Mouse (Mus musculus) cerebellum, postnatal 14 days (tissue): Measurements from ENCODE around the gene Cdk2.
A peak's percentile ranks its signal among the peaks of the same experiment; 100 is the strongest.
"Not testable (repeated sequence)": the region's sequence is repeated elsewhere in the genome, so short reads cannot be mapped to it uniquely, and the experiment has no call there.

Experiments
- DNase-seq, 2 experiments: peaks; one replicate each; pipeline ENCODE4 v3.0.0; 2021; ENCODE audit warnings: mixed read lengths in 2 of 2

The Cdk2 gene

DNA sequence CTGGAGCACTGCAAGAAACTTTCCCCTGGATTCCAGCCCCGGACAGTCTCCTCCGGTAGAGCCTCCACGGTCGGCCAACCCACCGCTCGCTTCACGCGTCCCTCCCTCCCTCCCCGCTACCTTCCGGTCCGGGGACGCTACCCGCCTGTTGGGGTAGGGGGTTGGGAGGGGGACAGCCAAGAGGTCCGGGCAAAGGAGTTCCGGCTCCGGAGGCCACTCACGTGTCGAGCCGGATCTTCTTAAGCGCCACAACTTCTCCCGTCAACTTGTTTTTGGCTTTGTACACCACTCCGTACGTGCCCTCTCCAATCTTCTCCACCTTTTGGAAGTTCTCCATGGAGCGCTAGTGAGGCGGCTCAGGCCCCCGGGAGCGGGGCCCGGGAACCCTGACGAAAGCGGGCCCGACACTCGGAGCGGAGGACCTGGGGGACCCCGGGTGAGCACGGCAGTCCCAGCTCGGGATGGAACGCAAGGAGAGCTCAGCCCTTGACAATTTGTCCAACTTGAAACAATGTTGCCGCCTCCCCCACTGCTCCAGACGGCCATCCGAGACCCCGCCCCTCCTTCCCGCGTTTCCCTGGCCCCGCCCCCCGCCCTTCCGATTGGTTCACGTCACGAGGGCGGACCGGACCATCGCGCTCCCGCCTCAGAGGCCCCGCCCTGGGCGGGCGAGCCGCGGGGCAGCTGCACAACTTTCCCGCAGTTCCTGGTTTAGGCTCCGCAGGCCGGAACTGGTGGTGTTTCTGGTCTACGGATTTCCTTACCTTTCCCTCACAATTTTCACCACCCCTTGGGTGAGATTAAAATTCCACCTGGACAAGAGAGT lies at the start of gene Cdk2:
Gene Cdk2 (minus strand): TSS at position 541 of the 826 bp plus-strand sequence.
- DNase-seq, result peak; percentile 91 to 92

DNA sequence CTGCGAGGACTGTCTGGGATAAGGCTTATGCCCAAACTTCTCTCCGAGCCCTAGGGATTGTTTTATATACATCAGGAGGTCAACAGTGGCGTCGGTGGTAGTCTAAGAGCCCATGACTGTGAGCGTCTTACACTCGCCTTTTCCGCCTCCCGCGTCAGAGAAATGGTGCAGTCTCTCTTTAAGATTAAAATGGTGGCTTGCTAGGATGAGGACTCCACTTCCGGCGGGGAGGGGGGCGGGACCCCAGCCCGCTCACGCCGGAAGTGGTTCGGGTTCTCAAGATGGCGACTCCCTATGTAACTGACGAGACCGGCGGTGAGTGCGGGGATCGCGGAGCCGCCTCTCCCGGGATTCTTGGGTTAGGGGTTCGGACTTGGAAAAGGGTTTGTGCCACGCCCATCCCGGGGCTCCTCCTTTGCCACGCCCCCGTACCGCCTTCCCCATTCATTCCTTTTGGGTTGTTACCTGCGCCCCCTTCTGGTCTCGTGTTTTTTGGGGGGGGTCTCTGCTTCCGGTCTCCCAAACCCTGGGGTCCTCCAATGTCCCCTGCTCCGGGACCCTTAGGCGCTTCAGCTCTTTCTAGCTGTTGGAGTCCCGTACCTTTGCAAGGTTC lies 43.5 kb upstream of the Cdk2 start:
- DNase-seq, result peak; percentile 86 to 88

DNA sequence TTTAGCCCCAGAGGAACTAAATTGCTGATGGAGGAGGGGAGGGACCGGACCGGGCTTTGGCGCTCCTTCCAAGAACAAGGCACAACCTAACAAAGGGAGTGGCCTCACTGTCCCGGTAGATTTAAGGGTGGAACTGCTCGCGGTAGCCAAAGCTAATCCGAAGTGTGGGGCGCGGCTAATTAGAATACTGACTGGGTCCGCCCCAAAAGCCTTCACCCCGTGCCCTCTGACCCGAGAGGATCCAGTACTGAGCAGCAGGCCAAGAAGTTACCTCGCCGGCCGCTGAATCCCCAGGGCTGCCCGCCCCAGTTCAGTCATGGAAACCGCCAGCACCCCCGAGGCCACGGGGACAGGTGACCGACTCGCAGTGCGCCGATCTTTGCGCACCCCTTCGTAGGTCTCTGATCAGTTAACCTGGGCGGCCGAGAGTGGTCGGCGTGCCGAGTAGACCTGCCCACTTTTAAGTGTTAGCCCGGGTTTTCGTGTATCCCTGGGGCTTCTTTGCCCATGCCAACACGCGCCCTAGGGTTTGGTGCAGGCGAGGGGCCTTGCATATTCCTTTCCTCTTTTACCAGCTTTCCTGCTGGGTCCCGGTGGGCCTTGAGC lies 42.9 kb upstream of the Cdk2 start, which contains the start of gene Pym1:
Gene Pym1 (plus strand): TSS at position 244 of the 606 bp plus-strand sequence.
- peak in 1 of 2 experiments; percentile 66 for DNase-seq

DNA sequence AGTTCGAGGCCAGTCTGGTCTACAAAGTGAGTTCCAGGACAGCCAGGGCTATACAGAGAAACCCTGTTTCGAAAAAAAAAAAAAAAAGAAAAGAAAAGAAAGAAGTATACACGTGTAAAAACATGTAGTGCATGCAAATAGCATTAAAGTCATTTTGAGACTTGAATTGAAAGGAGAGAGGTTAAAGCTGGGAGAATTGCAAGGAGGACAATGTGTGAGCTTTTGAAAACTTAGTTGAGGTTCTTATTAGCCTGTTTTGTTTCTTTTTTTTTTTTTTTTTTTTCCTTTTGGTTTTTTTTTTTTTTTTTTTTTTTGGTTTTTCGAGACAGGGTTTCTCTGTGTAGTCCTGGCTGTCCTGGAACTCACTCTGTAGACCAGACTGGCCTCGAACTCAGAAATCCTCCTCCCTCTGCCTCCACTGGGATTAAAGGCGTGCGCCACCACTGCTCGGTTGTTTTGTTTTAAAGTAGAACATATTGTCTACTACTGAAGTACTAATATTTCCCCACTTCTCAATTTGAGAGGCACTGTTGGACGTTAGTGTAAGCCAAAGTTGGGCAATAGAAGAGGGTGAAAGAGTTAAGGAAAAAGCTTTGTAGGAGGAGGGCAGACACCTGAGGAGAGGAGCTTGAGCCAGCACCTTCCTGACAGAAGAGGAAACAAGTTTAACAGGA lies 42.3 kb upstream of the Cdk2 start:
- DNase-seq, result no peak

DNA sequence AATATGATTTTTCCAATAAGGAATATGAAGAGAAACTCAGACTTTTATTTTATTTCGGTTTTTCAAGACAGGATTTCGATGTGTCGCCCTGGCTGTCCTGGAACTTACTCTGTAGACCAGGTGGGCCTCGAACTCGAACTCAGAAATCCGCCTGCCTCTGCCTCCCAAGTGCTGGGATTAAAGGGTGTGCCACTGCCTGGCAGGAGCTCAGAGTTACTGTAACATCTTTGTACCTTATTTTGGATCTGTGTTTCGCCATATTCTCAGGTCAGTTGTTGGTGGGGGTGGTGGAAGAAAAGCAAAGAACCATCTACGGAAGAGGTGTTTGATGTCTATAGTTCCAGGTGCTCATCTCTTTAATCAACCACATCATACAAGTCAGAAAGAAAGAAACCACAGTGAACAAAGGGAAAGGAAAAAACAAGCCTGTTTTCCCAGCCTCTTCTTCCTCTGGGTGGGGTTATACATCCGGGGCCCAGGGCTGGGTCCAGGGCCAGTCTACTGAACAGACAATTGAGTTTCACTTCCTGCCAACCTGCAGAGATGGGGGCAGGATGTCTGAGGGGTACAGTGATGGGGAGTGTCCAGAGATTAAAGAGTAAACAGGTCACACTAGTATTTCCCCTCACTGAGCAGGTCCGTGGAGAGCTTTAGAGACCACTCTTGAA lies 41.2 kb upstream of the Cdk2 start:
- no peak for DNase-seq

DNA sequence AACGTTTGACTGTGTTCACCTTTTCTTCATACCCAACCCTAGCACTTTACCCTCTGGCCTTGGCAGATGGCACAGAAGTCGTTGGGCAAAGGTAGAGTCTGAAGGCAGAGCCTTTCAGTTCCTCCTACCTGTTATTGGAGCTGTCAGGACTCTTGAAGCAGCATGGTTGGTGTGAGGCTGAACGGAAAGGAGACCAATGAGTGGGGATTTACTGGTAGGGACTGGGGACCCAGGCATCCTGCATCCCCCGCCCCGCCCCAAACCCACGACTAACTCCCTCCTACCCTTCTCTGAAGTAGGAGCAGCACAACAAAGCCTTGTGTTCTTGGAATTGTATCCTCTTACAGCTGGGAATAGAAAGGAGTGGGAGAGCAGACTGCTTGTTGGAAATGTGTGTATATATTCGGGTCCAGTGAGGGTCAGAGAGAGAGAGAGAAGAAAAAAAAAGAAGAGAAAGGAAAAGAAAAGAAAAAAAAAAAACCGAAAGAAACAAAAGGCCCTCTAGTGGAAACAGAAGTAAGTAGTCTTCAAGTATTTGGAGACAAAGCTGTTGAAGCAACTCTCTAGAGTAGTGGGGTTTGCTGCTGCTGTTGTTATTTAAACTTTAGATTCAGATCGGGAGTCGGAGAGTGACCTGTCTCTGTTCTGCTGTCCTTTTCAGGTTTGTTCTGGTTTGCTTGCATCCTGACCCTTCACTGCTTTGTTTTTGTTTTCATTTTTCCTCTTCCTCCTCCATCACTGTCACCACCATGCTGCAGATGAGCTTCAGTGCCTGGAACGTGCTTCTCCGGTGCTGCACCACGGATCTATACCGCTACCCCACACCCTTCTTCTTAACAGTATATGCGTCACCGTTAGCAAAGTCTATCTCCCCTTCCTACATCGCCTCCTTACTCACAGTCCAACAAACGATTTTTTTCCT lies 40.1 kb upstream of the Cdk2 start, which contains the start of gene Dgka:
Gene Dgka (minus strand): TSS at position 176 of the 922 bp plus-strand sequence.
- DNase-seq, result peak; percentile 18 to 24

DNA sequence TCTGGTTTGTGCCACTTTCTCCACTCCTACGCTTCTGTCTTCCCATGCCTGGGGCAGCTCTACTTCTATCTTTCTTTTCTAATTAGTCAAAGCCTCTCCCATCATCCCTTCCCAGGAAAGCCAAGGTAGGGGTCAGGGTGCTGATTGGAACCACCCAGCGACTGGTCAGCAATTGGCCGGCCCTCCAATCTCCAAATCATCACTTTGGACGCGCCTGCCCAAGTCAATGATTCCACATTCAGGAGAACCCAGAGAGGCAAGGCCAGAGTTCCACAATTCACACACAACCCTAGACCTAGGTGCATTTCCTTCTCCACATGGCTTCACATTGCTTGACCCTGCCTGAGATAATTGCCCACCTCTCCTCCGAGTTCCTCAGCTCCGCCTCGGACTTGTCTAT lies 39.4 kb upstream of the Cdk2 start:
- no peak for DNase-seq

DNA sequence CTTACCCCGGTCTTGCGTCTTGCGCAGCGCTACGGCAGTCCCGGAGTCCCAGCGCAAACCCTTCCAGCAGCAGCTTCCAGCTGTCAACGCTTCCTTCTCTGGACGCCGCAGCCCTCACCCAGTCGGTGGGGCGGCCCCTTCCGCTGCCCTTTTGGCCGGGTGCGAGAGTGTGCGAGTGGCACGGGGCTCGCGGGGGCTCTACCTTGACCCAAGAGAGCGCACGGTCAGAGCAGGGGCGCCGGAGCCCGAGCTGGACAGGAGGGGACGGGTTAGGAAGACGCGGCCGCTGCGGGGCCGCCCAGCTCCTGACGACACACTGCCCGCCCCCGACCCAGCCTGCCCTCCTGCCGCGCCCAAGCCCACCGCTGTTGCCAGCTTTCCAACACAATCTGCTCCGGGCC lies 39.0 kb upstream of the Cdk2 start:
- peak; percentile 74 to 80 for DNase-seq

DNA sequence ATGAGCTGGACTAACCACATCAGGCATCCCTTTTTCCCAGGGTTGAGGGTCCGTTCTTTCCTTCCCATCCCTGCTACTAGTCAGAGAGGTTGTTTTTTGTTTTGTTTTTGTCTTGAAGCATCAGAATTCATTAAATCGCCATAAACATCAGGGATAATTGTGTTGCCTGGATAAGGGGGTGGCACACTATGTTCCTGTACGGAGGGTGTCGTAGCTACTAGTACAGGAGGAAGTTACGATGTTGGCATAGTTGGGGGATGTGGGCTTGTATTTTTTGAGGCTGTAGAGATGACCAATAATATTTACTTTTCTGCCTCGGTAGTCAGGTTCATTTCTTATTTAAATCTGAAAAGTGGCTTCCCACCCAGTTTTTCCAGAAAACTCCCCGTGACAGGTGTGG lies 38.4 kb upstream of the Cdk2 start:
- peak in 1 of 2 experiments; percentile 13 for DNase-seq

DNA sequence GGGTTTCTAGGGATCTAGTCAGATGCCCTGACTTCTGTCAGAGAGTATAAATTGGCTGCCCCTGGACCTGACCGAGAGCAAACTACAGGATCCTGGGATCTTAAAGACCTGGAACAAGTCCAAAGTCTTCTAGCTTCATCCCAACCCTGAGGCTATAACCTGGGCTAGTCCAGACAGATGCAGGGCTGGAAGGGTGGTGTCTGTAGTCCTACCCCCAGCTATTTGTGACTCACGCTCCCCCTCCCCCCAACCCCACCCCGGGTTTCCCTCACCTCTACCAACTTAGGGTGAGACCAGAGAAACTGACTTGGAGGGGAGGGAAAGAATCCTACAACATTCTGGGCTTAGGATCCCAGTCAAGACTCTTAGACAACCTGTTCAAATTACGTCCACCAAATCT lies 37.8 kb upstream of the Cdk2 start:
- no peak for DNase-seq

DNA sequence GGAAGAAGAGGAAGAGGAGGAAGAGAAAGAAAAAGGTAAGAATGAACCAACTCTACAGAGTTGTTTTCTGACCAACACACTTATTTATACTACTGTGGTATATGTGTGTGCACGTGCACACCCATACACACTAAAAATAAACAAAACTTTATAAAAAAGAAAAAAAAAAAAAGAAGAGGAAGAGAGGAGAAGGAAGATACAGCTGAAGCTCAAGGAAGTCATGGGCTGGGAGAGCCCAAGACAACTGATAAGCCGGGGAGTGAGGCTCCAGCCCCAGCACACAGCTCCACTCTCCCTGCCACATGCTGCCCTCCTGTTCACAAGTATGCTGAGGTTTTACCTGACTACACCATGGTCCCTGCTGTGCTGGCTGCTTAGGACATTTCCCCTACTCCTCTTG lies 35.5 kb upstream of the Cdk2 start:
- no peak for DNase-seq

DNA sequence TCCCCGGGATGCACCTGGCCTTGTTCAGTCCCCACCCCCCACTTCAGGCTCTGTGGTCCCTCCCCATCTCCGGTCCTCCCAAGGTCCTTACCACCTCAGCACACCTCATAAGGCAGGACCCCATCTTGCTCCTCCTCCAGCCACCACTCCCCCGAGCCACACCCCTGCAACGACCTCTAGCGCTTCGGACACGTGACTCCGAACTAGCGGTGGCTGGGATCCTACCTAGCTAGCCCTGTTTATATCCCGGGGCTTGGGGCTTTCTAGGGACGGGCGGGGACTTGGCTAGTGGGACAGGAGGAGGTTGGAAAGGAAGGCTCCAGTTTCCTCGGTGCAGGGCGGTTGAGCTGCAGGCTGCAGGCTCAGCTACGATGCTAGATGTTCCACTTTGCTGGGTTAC lies 32.6 kb upstream of the Cdk2 start:
- no peak for DNase-seq

DNA sequence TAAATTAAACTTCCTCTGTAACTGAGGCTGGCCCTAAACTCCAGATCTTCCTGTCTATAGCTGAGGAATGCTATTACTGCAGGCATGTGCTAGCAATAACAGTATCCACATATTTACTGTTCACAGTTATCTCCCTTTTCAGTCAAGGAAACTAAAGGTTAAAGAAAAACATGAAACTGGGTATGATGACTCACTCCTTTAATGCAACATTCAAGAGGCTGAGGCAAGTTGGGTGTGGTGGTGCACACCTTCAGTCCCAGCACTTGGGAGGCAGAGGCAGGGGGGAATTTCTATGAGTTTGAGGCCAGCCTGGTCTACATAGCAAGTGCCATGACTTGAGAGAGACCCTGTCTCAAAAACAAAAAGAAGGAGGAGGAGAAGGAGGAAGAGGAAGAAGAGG lies 27.2 kb upstream of the Cdk2 start:
- no peak for DNase-seq

DNA sequence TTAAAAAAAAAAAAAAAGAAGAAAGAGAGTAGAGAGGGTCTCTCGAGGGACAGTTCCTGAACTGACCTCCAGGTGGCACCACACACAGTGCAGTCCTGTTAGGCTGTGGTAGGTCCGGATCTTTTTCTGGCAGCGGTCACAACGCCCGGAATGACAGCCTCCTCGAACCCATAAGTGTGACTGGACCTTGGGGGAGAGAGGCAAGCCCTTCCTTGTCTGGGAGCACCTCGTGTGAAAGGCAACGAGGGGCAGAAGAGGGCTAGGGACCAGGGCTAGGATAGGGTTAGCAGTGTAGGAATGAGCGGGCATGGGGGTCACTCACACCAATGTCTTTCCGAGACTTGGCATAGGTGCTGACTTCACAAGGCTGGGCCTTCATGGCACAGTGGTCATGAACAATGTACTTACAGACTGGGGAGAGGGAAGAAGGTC lies 26.2 kb upstream of the Cdk2 start:
- DNase-seq, result peak; percentile 83 to 91

DNA sequence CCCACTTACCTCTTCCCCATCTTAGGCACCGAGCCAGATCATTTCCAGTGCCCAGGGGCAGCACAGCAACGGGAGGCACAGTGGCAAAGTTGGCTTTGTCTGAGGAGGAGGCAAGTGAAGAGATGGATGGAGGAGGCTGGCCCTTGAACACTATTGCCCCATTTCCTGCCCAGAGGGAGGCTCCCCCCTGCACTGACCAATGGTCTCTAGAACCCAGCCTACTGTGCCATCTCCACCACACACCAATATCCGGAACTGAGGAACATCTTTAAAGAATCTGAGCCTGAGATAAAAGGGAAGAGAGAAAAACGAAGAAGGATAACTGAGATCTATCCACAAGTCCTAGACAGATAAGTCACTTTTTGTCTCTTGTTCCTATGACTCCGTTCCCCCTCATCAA lies 23.2 kb upstream of the Cdk2 start:
- no peak for DNase-seq

DNA sequence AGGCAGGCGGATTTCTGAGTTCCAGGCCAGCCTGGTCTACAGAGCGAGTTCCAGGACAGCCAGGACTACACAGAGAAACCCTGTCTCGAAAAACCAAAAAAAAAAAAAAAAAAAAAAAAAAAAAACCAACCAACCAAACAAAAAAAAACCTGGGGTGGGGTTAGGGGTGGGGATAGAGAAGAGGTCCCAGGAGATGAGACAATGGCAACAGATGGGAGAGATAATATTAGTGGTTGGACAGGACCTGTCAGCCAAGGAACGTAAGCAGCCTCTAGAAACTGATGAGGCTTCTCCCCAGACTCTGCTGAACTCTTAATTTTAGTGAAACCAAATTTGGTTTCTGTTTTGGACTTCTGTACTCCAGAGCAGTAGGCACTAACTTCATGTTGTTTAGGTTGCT lies 20.6 kb upstream of the Cdk2 start:
- not testable (repeated sequence) for DNase-seq

DNA sequence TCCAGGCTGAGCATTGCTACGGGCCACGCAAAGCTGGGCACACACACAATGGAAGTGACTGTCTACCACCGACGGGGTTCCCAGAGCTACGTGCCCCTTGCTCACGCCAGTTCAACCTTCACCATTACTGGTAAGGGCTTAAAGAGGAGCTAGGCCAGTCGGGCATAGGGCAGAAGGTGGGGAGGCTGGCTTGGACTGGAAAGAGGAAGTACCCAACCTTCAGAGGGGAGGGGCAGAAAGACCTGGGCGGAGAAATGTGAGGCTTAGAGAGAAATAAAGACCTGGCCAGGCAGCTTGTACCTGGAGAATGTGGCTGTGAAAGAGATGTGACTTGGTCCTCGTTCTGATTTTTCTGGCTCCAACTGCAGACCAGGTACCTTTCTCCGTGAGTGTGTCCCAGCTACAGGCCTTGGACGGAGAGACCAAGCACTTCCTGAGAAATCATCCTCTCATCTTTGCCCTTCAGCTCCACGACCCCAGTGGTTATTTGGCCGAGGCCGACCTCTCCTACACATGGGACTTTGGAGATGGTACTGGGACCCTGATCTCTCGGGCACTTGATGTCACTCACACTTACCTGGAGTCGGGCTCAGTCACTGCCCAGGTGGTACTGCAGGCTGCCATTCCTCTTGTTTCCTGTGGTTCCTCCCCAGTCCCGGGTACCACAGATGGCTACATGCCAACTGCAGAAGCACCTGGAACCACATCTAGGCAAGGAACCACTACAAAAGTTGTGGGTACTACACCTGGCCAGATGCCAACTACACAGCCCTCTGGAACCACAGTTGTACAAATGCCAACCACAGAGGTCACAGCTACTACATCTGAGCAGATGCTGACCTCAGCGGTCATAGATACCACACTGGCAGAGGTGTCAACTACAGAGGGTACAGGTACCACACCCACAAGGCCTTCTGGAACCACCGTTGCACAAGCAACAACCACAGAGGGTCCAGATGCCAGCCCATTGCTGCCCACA lies 11.0 kb upstream of the Cdk2 start:
- no peak for DNase-seq

DNA sequence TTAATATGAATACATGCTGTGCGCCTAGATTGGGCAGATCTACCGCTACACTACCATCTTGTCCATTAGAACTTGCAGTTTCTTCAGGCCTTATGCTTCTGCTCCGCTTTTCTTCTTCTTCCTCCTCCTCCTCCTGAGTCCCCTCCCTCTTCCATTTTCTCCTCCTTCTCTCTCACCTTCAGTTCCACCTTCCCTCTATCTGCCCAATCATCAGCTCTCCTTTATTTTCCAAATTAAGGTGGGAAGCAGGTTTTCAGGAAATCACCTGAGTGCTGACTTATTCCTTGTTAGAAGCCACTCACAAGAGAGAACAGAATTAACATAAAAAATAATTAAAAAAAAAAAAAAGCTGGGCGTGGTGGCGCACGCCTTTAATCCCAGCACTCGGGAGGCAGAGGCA lies 6.5 kb upstream of the Cdk2 start:
- DNase-seq, result not testable (repeated sequence)

DNA sequence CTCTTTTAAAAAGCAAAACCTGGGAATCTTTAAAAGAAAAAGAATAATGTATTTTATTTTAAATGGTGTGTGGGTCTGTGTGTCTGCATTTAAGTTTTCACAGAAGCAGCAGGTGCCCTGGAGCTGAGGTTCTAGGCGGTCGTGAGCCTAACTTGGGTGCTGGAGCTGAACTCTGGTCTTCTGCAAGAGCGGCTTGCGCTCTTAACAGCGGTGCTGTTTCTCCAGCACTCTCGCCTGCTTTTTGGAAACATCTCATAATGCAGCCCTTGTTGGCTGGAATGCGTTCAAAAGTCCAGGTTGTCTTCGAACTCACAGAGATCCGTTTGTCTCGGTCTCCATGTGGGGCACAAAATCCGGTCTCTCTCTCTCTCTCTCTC lies 474 bp upstream of the Cdk2 start:
- peak in 1 of 2 experiments; percentile 15 for DNase-seq

DNA sequence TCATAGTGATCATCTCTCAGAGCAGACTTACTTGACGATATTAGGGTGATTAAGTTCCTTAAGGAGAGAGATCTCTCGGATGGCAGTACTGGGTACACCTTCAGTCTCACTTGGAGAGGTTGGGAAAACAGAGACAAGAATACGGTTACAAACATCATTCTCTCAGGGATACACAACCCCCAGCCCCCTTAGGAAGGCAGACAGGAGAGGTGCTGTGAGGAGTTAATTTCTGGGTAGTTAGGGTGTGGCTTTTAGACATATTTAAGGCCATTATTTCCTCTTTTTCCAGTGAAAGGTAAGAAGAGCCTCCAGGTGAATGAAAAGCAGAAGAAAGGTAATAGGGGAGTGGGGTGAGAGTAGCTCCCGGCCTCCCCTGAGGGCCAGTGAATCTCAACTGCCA lies 936 bp downstream of the Cdk2 start, which contains the start of gene Pmel:
Gene Pmel (plus strand): TSS at position 301 of the 400 bp plus-strand sequence.
- no peak for DNase-seq
